Comparison of ENCODE assay signal across 19 mouse cellular contexts in genomic region chr5:101830180-101830579, GRCm38 (mm10).
DNase-seq lines count a peak whose midpoint lies in the region; ATAC-seq and TF ChIP-seq lines count a peak whose summit lies in the region.
"Had no signal": no experiment of that assay in that cellular context is flagged by ENCODE, and none has a peak within 500 bp of the region (broad histone marks: within the 10 kb centered on the region; RNA-seq: fewer than 3 reads in every experiment).

No protein-coding gene starts in this region.

- peak; percentile 29 for DNase-seq in brain, adult 2 months (ENCODE audit: low read depth, low spot score)
- no peak for DNase-seq in thymus, adult 18-20 months
- DNase-seq: adrenal gland, adult 2 months; adrenal gland, postnatal 10 days; adrenal gland, postnatal 25 days; cerebellum, adult 11-12 months; cerebellum, adult 2 months; cerebellum, adult 9-10 months; cerebellum, postnatal 10 days; cerebellum, postnatal 25 days had no signal

- no peak overlapping the region; the same call in 1 of the 2 replicates for H3K4me2 ChIP-seq in intestine, embryonic 15.5 days (replicated peaks)
- no peak overlapping the region for H3K4me2 ChIP-seq in intestine, postnatal 0 days (replicated peaks; ENCODE audit: low read depth)
- no peak overlapping the region for H3K4me2 ChIP-seq in heart, embryonic 11.5 days
- H3K4me2 ChIP-seq in midbrain, embryonic 16.5 days (ENCODE audit: low read length) = no peak overlapping the region
- H3K4me2 ChIP-seq: embryonic facial prominence, embryonic 12.5 days; forebrain, embryonic 13.5 days; forebrain, embryonic 15.5 days had no signal

- TF ChIP-seq CTCF in intestine, postnatal 0 days (IDR thresholded peaks at IDR 0.05; ENCODE audit: low read depth) = no peak
- no peak for TF ChIP-seq CTCF in small intestine, adult 2 months (IDR thresholded peaks at IDR 0.05; ENCODE audit: extremely low read depth, insufficient read length, insufficient replicate concordance, low read depth, low read length)

- H3K36me3 ChIP-seq in intestine, embryonic 15.5 days = 0 out of 2 replicates have a peak, but pooled peaks cover 7% of the 10 kb centered on the region
- H3K36me3 ChIP-seq in intestine, postnatal 0 days (ENCODE audit: control insufficient read depth, insufficient read depth) = peaks cover 16% of the 10 kb centered on the region
- H3K36me3 ChIP-seq in small intestine, adult 2 months (ENCODE audit: control insufficient read depth, insufficient read depth, low read length) = peaks cover 2% of the 10 kb centered on the region
- peaks cover 8% of the 10 kb centered on the region; the same call in 1 of the 2 replicates for H3K36me3 ChIP-seq in heart, embryonic 11.5 days (ENCODE audit: control insufficient read depth, insufficient read depth, low read length)
- H3K36me3 ChIP-seq in midbrain, embryonic 16.5 days (ENCODE audit: control insufficient read depth, insufficient read depth, low read length) = peaks cover 13% of the 10 kb centered on the region

- H3K9ac ChIP-seq in intestine, embryonic 15.5 days = no peak overlapping the region
- H3K9ac ChIP-seq in intestine, postnatal 0 days (ENCODE audit: low read depth, low read length) = no peak overlapping the region
- no peak overlapping the region for H3K9ac ChIP-seq in heart, embryonic 11.5 days (ENCODE audit: low read depth, low read length)
- H3K9ac ChIP-seq in midbrain, embryonic 16.5 days (ENCODE audit: low read depth, low read length) = no peak overlapping the region
- H3K9ac ChIP-seq: embryonic facial prominence, embryonic 12.5 days; forebrain, embryonic 13.5 days; forebrain, embryonic 15.5 days had no signal

- 62% methylated on average over 8 of the region's 8 CpGs for WGBS in intestine, embryonic 15.5 days
- 33% methylated on average over 8 of the region's 8 CpGs for WGBS in intestine, postnatal 0 days
- 29% methylated on average over 8 of the region's 8 CpGs for WGBS in small intestine, adult 2 months
- 76% methylated on average over 8 of the region's 8 CpGs for WGBS in heart, embryonic 11.5 days (ENCODE audit: insufficient replicate concordance)
- 79% methylated on average over 8 of the region's 8 CpGs for WGBS in midbrain, embryonic 16.5 days

- peak; percentile 72 for ATAC-seq in intestine, embryonic 15.5 days
- peak; percentile 89 for ATAC-seq in intestine, postnatal 0 days
- ATAC-seq in heart, embryonic 11.5 days (replicated peaks; ENCODE audit: insufficient number of reproducible peaks, low FRiP score, low TSS enrichment) = no peak
- no peak for ATAC-seq in midbrain, embryonic 16.5 days
- ATAC-seq: forebrain, embryonic 13.5 days; forebrain, embryonic 15.5 days had no signal

- 0 out of 2 replicates have a peak overlapping the region, but pooled peaks have one; percentile 27 for H3K27ac ChIP-seq in intestine, embryonic 15.5 days
- H3K27ac ChIP-seq in intestine, postnatal 0 days (ENCODE audit: low read depth, low read length) = peak overlapping the region; percentile 84
- peak overlapping the region; percentile 94 for H3K27ac ChIP-seq in small intestine, adult 2 months (ENCODE audit: insufficient read depth, low read depth, low read length)
- no peak overlapping the region for H3K27ac ChIP-seq in heart, embryonic 11.5 days (ENCODE audit: low read depth, low read length)
- no peak overlapping the region for H3K27ac ChIP-seq in midbrain, embryonic 16.5 days (ENCODE audit: low read length)
- H3K27ac ChIP-seq: embryonic facial prominence, embryonic 10.5 days; embryonic facial prominence, embryonic 12.5 days; forebrain, embryonic 13.5 days; forebrain, embryonic 15.5 days had no signal

- no peak for TF ChIP-seq POLR2A in small intestine, adult 2 months (IDR thresholded peaks at IDR 0.05; ENCODE audit: low read depth, low read length)

- H3K4me1 ChIP-seq in intestine, embryonic 15.5 days (replicated peaks) = peaks cover 15% of the 10 kb centered on the region
- peaks cover 12% of the 10 kb centered on the region; the same call in 1 of the 2 replicates for H3K4me1 ChIP-seq in intestine, postnatal 0 days (replicated peaks; ENCODE audit: control insufficient read depth, insufficient read depth, low read length)
- peaks cover 34% of the 10 kb centered on the region for H3K4me1 ChIP-seq in small intestine, adult 2 months (ENCODE audit: control insufficient read depth, insufficient read depth, insufficient read length, low read length)
- peaks cover 17% of the 10 kb centered on the region for H3K4me1 ChIP-seq in heart, embryonic 11.5 days (ENCODE audit: control insufficient read depth, insufficient read depth, low read length)
- H3K4me1 ChIP-seq in midbrain, embryonic 16.5 days (ENCODE audit: control insufficient read depth, insufficient read depth, low read length) = peaks cover 8% of the 10 kb centered on the region; the same call in 1 of the 2 replicates

- H3K27me3 ChIP-seq in intestine, embryonic 15.5 days (replicated peaks) = no peaks in the 10 kb centered on the region
- no peaks in the 10 kb centered on the region for H3K27me3 ChIP-seq in intestine, postnatal 0 days (replicated peaks; ENCODE audit: control insufficient read depth, insufficient read depth, low read length)
- H3K27me3 ChIP-seq in small intestine, adult 2 months (ENCODE audit: control insufficient read depth, insufficient read depth, low read length) = no peaks in the 10 kb centered on the region
- H3K27me3 ChIP-seq in heart, embryonic 11.5 days (ENCODE audit: control insufficient read depth, insufficient read depth, low read length) = no peaks in the 10 kb centered on the region
- no peaks in the 10 kb centered on the region for H3K27me3 ChIP-seq in midbrain, embryonic 16.5 days (ENCODE audit: control insufficient read depth, insufficient read depth, low read depth, low read length)
- H3K27me3 ChIP-seq: forebrain, embryonic 13.5 days; forebrain, embryonic 15.5 days had no signal

- H3K4me3 ChIP-seq in intestine, embryonic 15.5 days (replicated peaks) = no peak overlapping the region
- H3K4me3 ChIP-seq in intestine, postnatal 0 days (ENCODE audit: low read depth, low read length) = no peak overlapping the region
- H3K4me3 ChIP-seq in small intestine, adult 2 months (ENCODE audit: low read depth, low read length) = 0 out of 2 replicates have a peak overlapping the region, but pooled peaks have one; percentile 23
- H3K4me3 ChIP-seq in heart, embryonic 11.5 days (ENCODE audit: low read depth, low read length) = no peak overlapping the region
- H3K4me3 ChIP-seq in midbrain, embryonic 16.5 days (ENCODE audit: low read depth, low read length) = no peak overlapping the region
- H3K4me3 ChIP-seq: embryonic facial prominence, embryonic 10.5 days; embryonic facial prominence, embryonic 12.5 days; forebrain, embryonic 13.5 days; forebrain, embryonic 15.5 days had no signal

- H3K9me3 ChIP-seq in intestine, embryonic 15.5 days = no peaks in the 10 kb centered on the region
- no peaks in the 10 kb centered on the region for H3K9me3 ChIP-seq in intestine, postnatal 0 days (ENCODE audit: control insufficient read depth)
- no peaks in the 10 kb centered on the region for H3K9me3 ChIP-seq in heart, embryonic 11.5 days (replicated peaks; ENCODE audit: control insufficient read depth, low read length)
- H3K9me3 ChIP-seq in midbrain, embryonic 16.5 days (replicated peaks; ENCODE audit: control insufficient read depth, low read length, poor library complexity, severe bottlenecking) = no peaks in the 10 kb centered on the region
- H3K9me3 ChIP-seq: embryonic facial prominence, embryonic 10.5 days; embryonic facial prominence, embryonic 12.5 days; forebrain, embryonic 13.5 days; forebrain, embryonic 15.5 days had no signal

Comparison
In these comparisons a context has a peak if more than half of its experiments do, and no peak if none do; other contexts are left out.
1. ATAC-seq: peak in intestine, embryonic 15.5 days (single experiment) and intestine, postnatal 0 days (single experiment); none in heart, embryonic 11.5 days (single experiment) and midbrain, embryonic 16.5 days (single experiment).
2. H3K27ac ChIP-seq: peak in intestine, embryonic 15.5 days (single experiment), intestine, postnatal 0 days (single experiment) and small intestine, adult 2 months (single experiment); none in heart, embryonic 11.5 days (single experiment) and midbrain, embryonic 16.5 days (single experiment).